Mouse (Mus musculus): ENCODE data around the gene Man2a1. TPM values are rescaled to one million over a fixed set of nuclear protein-coding genes. Genes with fewer than 3 reads are reported as not detected.

Man2a1 gene
- polyA plus RNA-seq, 1 experiment = 53.4 TPM

- H3K27ac ChIP-seq (ENCODE audit: insufficient read depth, low read length) = no peak overlapping the region
- H3K36me3 ChIP-seq (ENCODE audit: control insufficient read depth, insufficient read depth, low read length, poor library complexity, severe bottlenecking) = no peaks in the 10 kb centered on the region
- no peak for TF ChIP-seq EP300 (IDR thresholded peaks at IDR 0.05; ENCODE audit: insufficient read depth, low read depth, low read length)
- TF ChIP-seq CTCF (IDR thresholded peaks at IDR 0.05; ENCODE audit: low read depth, low read length) = no peak
- no peak for TF ChIP-seq POLR2A (IDR thresholded peaks at IDR 0.05; ENCODE audit: insufficient read depth, low read length)
- no peaks in the 10 kb centered on the region for H3K27me3 ChIP-seq (ENCODE audit: control insufficient read depth, insufficient read depth, low read length, poor library complexity, severe bottlenecking)
- no peaks in the 10 kb centered on the region for H3K9me3 ChIP-seq (replicated peaks; ENCODE audit: control insufficient read depth, insufficient read depth, low read length, poor library complexity, severe bottlenecking)
- H3K4me3 ChIP-seq (ENCODE audit: low read depth, low read length) = no peak overlapping the region
- no peak overlapping the region for H3K9ac ChIP-seq (ENCODE audit: low read depth, poor library complexity, severe bottlenecking)
- no peaks in the 10 kb centered on the region for H3K4me1 ChIP-seq (ENCODE audit: control insufficient read depth, insufficient read depth, low read length)
Measured at GRCm38 (mm10) chr17:64617838-64618237, 17.3 kb downstream of the Man2a1 start.

- TF ChIP-seq EP300 (IDR thresholded peaks at IDR 0.05; ENCODE audit: insufficient read depth, low read depth, low read length) (no peak), CTCF (IDR thresholded peaks at IDR 0.05; ENCODE audit: low read depth, low read length) (no peak), POLR2A (IDR thresholded peaks at IDR 0.05; ENCODE audit: insufficient read depth, low read length) (no peak)
- no peak overlapping the region for H3K9ac ChIP-seq (ENCODE audit: low read depth, poor library complexity, severe bottlenecking)
- no peaks in the 10 kb centered on the region for H3K27me3 ChIP-seq (ENCODE audit: control insufficient read depth, insufficient read depth, low read length, poor library complexity, severe bottlenecking)
- no peaks in the 10 kb centered on the region for H3K36me3 ChIP-seq (ENCODE audit: control insufficient read depth, insufficient read depth, low read length, poor library complexity, severe bottlenecking)
- no peaks in the 10 kb centered on the region for H3K4me1 ChIP-seq (ENCODE audit: control insufficient read depth, insufficient read depth, low read length)
- no peaks in the 10 kb centered on the region for H3K9me3 ChIP-seq (replicated peaks; ENCODE audit: control insufficient read depth, insufficient read depth, low read length, poor library complexity, severe bottlenecking)
- H3K27ac ChIP-seq (ENCODE audit: insufficient read depth, low read length) = no peak overlapping the region
- H3K4me3 ChIP-seq (ENCODE audit: low read depth, low read length) = no peak overlapping the region
Measured at GRCm38 (mm10) chr17:64618996-64619395, 18.5 kb downstream of the Man2a1 start.

- Histone ChIP-seq H3K27ac (ENCODE audit: insufficient read depth, low read length) (no peak overlapping the region), H3K9me3 (replicated peaks; ENCODE audit: control insufficient read depth, insufficient read depth, low read length, poor library complexity, severe bottlenecking) (no peaks in the 10 kb centered on the region), H3K36me3 (ENCODE audit: control insufficient read depth, insufficient read depth, low read length, poor library complexity, severe bottlenecking) (peaks cover 2% of the 10 kb centered on the region), H3K9ac (ENCODE audit: low read depth, poor library complexity, severe bottlenecking) (no peak overlapping the region), H3K4me3 (ENCODE audit: low read depth, low read length) (no peak overlapping the region), H3K4me1 (ENCODE audit: control insufficient read depth, insufficient read depth, low read length) (no peaks in the 10 kb centered on the region), H3K27me3 (ENCODE audit: control insufficient read depth, insufficient read depth, low read length, poor library complexity, severe bottlenecking) (no peaks in the 10 kb centered on the region)
- no peak for TF ChIP-seq POLR2A (IDR thresholded peaks at IDR 0.05; ENCODE audit: insufficient read depth, low read length)
- no peak for TF ChIP-seq EP300 (IDR thresholded peaks at IDR 0.05; ENCODE audit: insufficient read depth, low read depth, low read length)
- no peak for TF ChIP-seq CTCF (IDR thresholded peaks at IDR 0.05; ENCODE audit: low read depth, low read length)
Measured at GRCm38 (mm10) chr17:64620135-64620534, 19.6 kb downstream of the Man2a1 start.

GRCm38 (mm10) chr17:64620627-64621026 is 20.1 kb downstream of the Man2a1 start:
- H3K4me1 ChIP-seq (ENCODE audit: control insufficient read depth, insufficient read depth, low read length) = no peaks in the 10 kb centered on the region
- no peak overlapping the region for H3K4me3 ChIP-seq (ENCODE audit: low read depth, low read length)
- no peaks in the 10 kb centered on the region for H3K27me3 ChIP-seq (ENCODE audit: control insufficient read depth, insufficient read depth, low read length, poor library complexity, severe bottlenecking)
- H3K36me3 ChIP-seq (ENCODE audit: control insufficient read depth, insufficient read depth, low read length, poor library complexity, severe bottlenecking) = peaks cover 3% of the 10 kb centered on the region
- H3K27ac ChIP-seq (ENCODE audit: insufficient read depth, low read length) = no peak overlapping the region
- TF ChIP-seq EP300 (IDR thresholded peaks at IDR 0.05; ENCODE audit: insufficient read depth, low read depth, low read length) = no peak
- TF ChIP-seq POLR2A (IDR thresholded peaks at IDR 0.05; ENCODE audit: insufficient read depth, low read length) = no peak
- no peak for TF ChIP-seq CTCF (IDR thresholded peaks at IDR 0.05; ENCODE audit: low read depth, low read length)
- H3K9me3 ChIP-seq (replicated peaks; ENCODE audit: control insufficient read depth, insufficient read depth, low read length, poor library complexity, severe bottlenecking) = no peaks in the 10 kb centered on the region
- no peak overlapping the region for H3K9ac ChIP-seq (ENCODE audit: low read depth, poor library complexity, severe bottlenecking)

GRCm38 (mm10) chr17:64621226-64621625 is 20.7 kb downstream of the Man2a1 start:
- Histone ChIP-seq H3K36me3 (ENCODE audit: control insufficient read depth, insufficient read depth, low read length, poor library complexity, severe bottlenecking) (peaks cover 7% of the 10 kb centered on the region), H3K4me1 (ENCODE audit: control insufficient read depth, insufficient read depth, low read length) (no peaks in the 10 kb centered on the region), H3K4me3 (ENCODE audit: low read depth, low read length) (no peak overlapping the region), H3K27me3 (ENCODE audit: control insufficient read depth, insufficient read depth, low read length, poor library complexity, severe bottlenecking) (no peaks in the 10 kb centered on the region), H3K27ac (ENCODE audit: insufficient read depth, low read length) (no peak overlapping the region), H3K9me3 (replicated peaks; ENCODE audit: control insufficient read depth, insufficient read depth, low read length, poor library complexity, severe bottlenecking) (no peaks in the 10 kb centered on the region), H3K9ac (ENCODE audit: low read depth, poor library complexity, severe bottlenecking) (no peak overlapping the region)
- TF ChIP-seq EP300 (IDR thresholded peaks at IDR 0.05; ENCODE audit: insufficient read depth, low read depth, low read length) (no peak), POLR2A (IDR thresholded peaks at IDR 0.05; ENCODE audit: insufficient read depth, low read length) (no peak), CTCF (IDR thresholded peaks at IDR 0.05; ENCODE audit: low read depth, low read length) (no peak)

GRCm38 (mm10) chr17:64621649-64622351 is 21.3 kb downstream of the Man2a1 start:
- H3K27ac ChIP-seq (ENCODE audit: insufficient read depth, low read length) = no peak overlapping the region
- no peaks in the 10 kb centered on the region for H3K4me1 ChIP-seq (ENCODE audit: control insufficient read depth, insufficient read depth, low read length)
- no peaks in the 10 kb centered on the region for H3K27me3 ChIP-seq (ENCODE audit: control insufficient read depth, insufficient read depth, low read length, poor library complexity, severe bottlenecking)
- H3K9ac ChIP-seq (ENCODE audit: low read depth, poor library complexity, severe bottlenecking) = no peak overlapping the region
- TF ChIP-seq POLR2A (IDR thresholded peaks at IDR 0.05; ENCODE audit: insufficient read depth, low read length) (no peak), EP300 (IDR thresholded peaks at IDR 0.05; ENCODE audit: insufficient read depth, low read depth, low read length) (no peak), CTCF (IDR thresholded peaks at IDR 0.05; ENCODE audit: low read depth, low read length) (no peak)
- no peaks in the 10 kb centered on the region for H3K9me3 ChIP-seq (replicated peaks; ENCODE audit: control insufficient read depth, insufficient read depth, low read length, poor library complexity, severe bottlenecking)
- H3K36me3 ChIP-seq (ENCODE audit: control insufficient read depth, insufficient read depth, low read length, poor library complexity, severe bottlenecking) = peaks cover 10% of the 10 kb centered on the region
- H3K4me3 ChIP-seq (ENCODE audit: low read depth, low read length) = no peak overlapping the region

Data from ES-Bruce4 (cell line).